Mouse (Mus musculus): ENCODE results near the gene Spata13.

Spata13 gene

DNA sequence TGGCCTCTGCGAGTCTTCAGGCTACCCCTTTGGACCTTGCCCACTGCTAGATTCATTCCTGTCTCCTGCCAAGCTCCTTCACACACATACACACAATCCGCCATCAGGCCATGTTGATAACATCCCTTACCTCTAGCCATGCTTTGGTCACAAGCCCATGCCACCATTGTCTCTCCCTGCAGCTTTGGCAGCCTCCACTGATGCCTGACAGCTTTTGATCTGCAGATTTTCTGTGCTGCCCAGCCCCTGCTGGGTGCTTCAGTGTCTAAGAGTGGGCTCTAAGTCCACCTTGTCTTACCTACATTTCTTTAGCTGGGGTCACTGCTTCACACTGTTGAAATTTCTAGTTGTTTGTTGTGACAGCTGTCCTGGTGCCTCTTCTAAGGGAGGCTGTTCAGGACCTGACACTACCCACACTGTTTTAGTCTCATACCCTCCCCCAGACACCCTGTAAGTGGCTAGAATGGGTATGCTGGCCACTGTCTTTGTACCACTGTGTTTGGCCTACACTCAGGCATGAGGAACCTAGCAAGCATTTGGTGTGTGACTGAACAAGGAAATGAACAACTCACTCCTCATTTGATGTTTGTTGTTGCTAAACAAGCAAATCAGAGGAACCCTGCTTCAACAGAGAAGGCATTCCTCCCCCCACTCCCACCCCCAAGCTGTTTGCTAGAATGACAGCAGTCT lies 43.0 kb downstream of the Spata13 start:
- DNase-seq (ENCODE audit: low spot score) = no peak

DNA sequence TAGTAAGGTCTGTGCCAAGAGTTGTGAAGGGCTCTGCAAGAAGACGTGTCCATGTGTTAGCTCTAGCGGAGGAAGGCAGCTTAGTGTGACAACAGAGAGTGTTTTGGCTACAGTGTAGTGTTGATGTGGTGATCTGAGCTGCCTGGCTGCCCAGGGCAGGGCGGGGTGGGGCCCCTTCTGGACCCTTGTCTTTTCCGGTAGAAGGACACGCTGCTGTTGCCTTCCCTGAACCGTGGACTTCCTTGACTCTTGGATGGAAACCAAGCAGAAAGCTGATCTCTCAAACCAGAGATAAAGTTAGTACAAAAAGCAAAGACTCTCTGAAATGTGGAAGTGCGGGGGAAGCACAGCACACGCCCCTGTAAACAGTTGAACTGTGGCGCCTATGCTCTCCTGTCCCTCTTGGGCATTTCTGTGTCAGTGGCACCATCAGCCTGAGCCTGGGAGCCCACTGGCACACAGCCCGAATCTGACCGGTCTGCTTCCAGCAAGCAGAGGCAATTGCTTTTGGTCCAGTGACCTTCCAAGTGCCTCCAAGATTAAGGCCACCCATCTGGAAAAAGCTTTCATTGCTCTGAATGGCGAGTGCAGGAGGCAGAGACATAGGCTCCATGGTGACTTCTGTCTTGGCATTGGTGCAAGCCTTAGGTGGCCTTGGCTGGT lies 48.7 kb downstream of the Spata13 start:
- DNase-seq (ENCODE audit: low spot score) = no peak

DNA sequence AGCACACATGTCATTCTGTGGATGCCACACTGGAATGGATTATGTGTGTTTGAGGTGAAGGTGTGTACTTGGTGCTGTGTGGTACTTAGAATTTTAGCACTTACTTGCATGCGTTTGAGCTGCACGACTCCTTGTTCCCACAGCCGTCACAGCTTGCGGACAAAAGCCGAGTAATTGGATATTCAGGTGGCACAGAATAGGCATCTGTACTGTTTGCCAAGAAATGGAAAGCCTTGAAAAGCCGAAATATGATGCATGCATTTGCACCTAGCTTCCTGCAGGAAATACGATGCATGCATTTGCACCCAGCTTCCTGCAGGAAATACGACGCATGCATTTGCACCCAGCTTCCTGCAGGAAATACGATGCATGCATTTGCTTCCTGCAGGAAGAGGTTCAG lies 50.2 kb downstream of the Spata13 start:
- no peak for DNase-seq (ENCODE audit: low spot score)

DNA sequence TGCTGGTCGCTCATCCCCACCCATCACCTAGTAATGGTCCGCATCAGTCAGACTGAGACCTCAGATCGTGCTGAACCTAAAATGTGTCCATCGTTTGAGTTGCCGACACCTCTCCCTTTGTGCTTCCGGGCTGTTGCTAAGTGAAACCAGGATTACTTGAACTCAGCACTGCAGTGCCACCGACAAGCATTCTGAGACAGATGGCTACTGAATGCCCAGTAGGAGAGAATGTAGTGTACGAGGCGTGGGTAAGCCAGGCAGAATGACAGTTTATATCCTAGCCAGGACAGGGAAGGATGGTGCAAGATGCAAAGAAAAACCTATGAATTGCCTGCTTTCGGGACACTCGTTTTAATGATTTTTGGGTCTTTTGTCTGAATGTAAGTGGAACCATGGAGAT lies 52.9 kb downstream of the Spata13 start:
- no peak for DNase-seq (ENCODE audit: low spot score)

DNA sequence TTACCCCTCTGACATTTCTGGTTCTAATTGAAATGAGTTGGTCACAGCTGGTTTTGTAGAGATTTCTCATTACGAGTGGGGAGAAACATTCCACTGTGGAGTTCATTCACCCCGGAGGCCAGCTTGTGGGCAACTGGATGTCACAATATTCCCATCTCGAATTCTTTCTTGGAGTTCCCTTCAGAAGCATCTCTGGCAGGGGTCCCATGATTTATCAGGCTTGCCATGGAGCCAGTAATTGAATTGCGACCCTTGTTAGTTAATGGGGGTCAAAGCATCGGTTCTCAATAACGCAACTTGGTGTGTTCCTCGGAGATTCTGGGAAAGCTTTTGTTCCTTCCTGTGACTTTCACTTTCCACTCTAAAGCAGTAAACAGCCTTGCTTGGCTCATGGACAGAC lies 53.4 kb downstream of the Spata13 start:
- DNase-seq (ENCODE audit: low spot score) = no peak

DNA sequence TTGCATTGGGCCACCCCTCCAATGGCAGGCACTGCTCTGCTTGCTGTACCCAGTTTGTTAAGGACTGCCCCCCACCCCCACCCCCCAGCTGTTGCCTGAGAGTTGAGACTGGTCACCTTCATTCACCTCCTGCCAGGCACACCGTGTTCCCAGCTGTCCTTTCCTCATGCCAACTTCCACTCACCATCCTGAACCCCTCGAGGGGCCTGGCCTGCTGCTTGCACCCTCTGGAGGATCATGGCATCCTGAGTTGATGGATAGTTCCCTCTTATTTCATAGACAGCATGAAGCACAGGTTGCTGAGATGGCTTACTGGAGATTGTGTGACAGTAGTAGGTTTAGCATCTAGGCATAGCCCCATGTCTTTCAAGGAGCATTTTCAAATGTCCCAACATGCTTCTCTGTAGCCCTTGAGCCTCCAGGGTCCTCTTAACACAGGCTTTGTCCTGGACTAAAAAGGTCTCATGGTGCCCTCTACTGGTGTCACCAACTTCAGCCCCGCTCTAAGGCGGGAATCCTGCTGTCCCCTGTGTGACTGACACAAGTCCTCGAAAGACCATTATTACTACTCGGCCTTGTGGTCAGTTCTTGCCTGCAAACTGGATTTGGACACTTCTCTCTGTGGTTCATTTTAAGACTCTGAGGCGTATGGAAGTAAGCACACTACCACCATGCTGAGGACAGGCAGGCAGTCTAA lies 54.9 kb downstream of the Spata13 start:
- DNase-seq (ENCODE audit: low spot score) = peak; percentile 55

DNA sequence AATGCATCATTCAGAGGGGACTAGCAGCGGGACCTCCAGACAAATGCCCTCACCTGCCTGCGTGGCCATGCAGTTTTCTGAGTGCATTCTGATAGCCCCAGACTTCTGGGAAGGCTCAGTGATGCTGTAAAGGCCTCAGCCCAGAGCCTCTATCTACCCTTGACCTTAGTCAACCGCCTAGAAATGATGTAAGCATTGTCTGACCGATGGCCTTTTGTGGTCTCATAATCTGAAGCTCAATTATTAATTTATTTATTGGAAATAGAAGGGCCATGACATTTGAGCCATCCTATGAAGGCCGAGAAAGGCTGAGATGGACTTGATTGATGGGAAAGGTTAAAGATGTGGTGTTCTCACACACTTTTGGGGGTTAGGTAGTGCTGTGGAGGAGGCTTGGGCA lies 56.0 kb downstream of the Spata13 start:
- DNase-seq (ENCODE audit: low spot score) = no peak

DNA sequence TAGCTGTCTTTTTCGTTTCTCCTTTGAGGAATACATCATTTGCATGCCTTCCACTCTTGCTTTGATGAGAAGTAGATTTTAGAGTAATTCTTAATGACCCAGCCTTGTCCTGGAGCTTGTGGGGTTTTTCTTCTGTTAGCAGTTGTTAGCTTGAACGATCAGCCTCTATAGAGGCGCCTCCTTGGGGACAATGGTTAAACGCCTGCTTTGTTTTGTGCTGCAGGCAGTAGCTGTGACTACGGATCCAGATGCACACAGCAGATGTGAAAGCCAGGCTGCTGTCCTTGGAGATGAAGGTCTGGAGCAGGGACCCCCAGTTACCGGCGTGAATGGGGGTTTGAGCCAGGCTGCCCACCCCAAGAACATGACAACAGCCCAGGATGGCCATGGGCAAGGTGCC lies 56.8 kb downstream of the Spata13 start:
- no peak for DNase-seq (ENCODE audit: low spot score)

DNA sequence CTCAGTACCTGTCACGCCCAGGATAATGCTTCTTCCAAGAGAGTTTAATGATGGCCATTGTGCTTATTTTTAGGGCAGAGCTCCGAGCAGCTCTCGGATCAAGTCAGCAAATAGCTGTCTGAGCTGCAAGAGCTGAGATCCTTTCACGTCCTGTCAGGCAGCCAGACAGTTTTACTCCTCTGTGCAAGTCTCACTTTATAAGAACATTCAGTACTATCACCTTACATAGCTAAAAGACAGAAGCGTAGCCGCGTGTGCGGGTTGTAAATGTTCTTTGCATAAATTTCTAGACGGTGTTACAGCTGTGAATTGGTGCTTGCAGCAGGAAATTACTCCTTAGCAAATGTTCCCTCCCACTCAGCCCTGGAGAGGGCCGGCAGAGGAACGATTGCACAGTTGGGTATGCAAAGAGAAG lies 59.3 kb downstream of the Spata13 start:
- no peak for DNase-seq (ENCODE audit: low spot score)

DNA sequence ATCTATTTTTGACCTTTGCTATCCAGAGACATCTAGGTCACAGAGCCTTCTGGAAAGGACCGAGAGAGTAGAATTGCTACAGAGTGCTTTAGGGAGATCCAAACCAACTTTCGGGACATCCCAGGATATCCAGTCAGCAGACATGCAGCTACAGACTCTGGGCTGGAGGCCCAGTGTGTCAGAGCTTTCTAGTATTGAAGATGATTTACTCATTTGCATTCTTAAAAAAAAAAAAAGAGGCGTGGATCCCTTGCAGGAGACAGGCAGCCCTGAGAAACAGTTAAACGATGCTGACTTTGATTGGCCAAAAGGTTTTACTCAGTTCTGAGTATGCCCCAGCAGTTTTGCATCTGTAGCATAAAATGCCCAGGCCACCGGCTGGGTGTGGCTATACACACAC lies 59.9 kb downstream of the Spata13 start:
- no peak for DNase-seq (ENCODE audit: low spot score)

DNA sequence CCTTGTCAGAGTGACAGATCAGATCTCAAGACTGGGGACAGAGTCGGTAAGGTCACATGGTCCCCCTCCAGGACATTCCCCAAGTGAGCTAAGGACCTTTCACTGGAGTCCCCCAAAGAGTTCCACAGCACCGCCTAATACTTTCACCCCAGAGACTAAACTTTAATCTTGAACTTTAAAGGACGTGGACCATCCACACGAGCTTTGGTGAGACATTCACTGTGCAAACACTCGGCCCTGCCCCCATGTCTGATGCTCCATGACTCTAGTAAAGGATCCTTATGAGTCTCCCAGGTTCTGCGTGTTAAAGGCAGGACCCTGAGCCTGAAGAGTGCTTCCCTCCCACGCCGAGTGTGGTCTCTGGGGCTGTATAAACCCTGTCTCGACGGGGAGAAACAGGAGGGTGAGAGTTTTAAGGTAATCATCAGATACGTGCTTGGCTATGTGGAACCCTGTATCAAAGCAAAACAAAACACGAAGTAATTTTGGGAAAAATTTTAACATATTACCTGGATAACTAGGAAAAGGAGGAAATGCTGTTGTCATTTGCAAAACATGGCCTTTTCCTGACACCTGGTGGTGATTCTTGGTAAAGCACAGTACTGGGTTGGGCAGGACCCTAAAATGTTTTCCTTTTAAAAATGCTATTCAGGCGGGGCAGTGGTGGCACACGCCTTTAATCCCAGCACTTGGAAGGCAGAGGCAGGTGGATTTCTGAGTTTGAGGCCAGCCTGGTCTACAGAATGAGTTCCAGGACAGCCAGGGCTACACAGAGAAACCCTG lies 60.6 kb downstream of the Spata13 start:
- DNase-seq (ENCODE audit: low spot score) = peak; percentile 42

DNA sequence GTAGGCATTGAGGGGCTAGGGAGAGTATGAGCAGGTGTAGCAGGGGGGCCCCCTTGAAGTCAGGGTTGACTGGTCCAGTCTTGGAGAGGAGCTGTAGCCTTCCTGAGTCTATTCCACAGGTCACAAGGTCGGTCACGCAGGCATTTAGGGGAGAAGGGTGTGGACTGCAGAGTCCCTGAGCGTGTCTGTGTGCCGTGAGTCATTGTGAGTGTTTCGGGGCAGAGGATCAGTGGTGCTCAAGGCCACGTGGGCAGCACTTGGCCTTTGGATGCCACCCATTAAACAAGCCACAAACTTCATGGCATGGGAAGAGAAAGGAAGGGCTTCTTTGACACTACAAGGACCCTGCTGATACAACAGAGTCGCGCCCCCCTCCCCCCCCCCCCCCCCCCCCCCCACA lies 63.5 kb downstream of the Spata13 start:
- DNase-seq (ENCODE audit: low spot score) = no peak

DNA sequence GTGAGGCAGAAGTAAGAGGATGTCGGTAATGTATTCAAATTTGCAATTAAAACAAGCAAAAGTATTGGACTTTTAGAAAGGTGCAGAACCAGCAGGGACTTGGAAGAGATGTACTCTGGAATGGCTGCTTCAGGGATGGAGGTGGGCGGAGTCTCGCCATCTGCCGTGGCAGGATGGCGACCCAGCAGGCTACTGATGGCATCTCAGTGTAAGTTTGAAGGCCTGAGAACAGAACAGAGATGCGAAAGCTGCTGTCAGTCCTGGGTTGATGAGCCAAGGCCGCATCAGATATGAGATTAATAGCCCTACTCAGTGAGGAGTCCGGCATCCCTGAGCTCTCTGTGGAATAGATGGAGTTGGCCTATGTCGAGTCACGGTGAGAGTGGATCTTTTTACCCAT lies 65.2 kb downstream of the Spata13 start:
- no peak for DNase-seq (ENCODE audit: low spot score)

DNA sequence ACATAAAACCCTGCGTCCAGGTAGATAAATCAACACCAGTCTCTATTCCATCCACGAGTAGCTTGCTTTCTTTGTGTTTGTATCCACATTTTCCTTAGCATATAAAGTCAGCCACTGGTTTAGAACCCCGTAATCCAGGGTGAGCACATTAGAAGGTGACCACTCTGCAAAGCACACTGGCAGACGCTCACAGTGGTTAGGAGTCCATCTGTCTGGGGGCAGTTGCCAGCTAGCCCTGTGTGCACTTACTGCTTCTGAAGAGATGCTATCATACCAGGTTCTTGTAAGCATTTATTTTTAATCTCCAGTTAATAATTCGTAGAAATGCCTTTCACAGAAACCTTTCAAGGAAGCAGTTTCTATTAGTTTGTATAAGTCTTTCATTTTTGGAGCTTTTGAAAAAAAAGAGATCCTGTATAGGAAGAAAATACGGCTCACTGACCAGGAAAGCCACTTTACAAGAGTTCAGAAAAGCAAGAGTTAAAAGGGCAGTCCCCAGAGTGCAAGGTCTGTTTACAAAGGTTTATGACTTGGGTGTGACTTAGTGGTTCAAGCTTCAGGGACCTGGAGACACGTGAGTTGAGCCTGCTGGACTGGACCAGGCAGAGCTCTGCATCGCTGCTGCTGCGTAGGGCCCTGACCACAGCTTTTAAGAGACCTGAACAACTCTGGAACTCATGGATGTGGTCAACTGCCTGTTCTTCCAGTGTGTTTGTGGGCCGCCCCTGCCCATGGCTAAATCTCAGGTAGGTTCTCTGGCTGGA lies 68.8 kb downstream of the Spata13 start:
- DNase-seq (ENCODE audit: low spot score) = no peak

DNA sequence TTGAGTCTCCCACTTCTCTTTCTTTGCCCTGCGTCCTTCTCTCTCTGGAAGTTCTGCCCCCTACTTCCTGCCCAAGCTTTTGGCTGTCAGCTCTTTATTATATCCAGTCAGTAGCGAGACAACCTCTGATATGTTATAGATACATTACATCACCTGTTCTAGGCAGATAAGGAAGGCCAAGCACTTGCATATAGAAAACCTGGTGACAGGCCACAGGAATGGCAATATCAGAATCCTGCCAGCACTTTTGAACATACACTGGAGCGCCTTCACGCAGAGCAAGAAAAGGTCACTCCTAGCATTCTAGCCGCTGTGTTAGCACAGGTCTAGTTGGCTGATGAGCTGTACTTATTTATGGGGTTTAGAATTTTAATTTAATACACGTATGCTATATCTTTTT lies 70.7 kb downstream of the Spata13 start:
- peak; percentile 9 for DNase-seq (ENCODE audit: low spot score)

DNA sequence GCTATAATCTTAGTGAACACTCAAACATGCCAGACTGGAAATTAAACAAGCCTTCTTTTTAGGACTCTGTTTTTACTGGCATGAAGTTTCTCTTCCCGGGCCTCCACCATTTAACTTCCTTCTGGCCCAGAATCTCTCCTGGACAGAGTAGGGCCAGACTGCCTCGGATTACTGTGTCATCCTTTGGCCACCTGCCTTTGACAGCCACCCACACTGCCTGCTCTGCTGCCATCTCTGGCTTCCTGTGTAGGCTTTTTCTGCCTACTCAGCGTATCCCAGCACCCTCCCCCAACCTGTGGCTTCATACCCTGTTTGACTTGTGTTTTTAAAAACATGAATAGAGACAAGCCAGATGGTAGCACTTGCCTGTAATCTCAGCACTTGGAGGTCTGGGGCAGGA lies 71.2 kb downstream of the Spata13 start:
- DNase-seq (ENCODE audit: low spot score) = no peak

DNA sequence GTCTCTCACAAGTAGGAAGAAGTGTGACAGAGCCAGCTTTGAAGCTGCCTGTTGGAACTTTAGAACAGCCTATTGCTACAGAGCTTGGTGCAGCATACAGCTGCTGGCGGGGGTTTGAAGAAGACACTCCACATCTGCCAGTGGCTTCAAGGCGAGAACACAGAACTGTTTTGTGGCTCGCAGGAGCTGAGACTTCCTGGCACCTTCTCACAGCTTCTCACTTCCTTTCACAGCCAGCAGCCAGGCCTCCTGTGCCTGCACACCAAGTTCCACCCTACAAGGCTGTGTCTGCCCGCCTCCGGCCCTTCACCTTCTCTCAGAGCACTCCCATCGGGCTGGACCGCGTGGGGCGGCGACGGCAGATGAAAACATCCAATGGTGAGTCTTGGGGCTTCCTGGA lies 75.4 kb downstream of the Spata13 start:
- no peak for DNase-seq (ENCODE audit: low spot score)

DNA sequence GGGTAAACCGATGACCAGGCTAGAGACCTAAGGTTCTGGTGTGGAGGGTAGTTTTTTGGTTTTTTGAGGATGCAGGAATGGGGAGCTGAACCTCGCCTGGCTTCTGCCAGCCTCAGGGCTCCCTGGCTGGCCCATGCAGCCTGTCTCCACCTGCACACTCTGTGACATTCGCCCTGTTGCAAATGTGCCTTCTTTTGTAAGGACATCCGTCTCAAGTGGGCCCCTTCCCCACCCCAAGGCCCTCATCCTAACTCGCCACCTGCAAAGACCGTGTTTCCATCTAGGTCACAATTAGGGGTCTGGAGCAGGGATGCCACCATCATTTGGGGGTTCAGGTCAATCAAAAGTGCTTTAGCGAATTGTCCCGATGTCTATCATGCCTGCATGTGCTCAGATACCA lies 75.9 kb downstream of the Spata13 start:
- no peak for DNase-seq (ENCODE audit: low spot score)

DNA sequence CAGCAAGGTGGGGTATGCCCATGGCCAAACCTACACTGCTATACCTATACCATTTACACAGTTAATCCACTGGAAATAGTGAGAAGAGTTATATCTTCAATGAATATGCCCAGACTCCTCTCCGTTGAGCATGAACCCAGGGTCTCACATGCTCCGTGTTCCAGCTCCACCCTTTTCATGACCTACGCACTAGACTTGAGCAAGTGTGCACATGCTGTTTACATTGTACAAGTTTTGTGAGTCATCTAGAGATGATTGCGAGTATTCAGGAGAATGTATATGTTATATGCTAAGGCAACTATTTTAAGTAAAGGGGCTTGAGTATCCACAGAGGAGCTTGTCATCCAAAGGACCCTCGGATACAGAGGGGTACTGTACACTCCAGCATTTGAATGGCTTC lies 77.4 kb downstream of the Spata13 start:
- no peak for DNase-seq (ENCODE audit: low spot score)

DNA sequence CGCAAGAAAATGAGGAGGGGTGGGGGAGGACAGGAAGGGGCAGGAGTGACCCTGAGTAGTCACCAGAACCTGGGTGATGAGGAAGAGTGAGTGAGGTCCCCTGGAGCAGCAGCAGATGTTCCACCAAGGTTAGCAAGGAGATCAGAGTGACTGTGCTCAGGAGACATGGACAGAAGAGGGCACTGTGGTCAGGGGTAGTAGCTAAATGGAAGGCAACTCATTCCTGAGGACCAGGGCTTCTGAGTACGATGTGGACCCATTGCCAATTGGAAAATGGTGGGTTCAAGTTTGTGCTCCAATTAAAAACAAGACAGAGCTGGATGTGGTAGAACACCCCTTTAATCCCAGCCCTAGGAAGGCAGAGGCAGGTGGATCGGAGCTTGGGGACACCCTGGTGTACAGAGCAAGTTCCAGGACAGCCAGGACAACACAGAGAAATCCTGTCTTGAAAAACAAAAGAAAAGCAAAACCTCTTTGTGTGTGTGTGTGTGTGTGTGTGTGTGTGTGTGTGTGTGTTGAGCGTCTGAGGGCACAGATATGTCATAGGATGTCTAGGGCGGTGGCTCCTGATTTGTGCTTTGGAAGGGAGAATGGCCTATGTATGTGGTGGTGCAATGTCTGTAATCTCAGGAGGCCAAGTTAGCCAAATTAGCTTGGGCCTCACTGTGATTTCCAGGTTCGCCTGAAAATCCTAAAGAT lies 77.9 kb downstream of the Spata13 start:
- no peak for DNase-seq (ENCODE audit: low spot score)

DNA sequence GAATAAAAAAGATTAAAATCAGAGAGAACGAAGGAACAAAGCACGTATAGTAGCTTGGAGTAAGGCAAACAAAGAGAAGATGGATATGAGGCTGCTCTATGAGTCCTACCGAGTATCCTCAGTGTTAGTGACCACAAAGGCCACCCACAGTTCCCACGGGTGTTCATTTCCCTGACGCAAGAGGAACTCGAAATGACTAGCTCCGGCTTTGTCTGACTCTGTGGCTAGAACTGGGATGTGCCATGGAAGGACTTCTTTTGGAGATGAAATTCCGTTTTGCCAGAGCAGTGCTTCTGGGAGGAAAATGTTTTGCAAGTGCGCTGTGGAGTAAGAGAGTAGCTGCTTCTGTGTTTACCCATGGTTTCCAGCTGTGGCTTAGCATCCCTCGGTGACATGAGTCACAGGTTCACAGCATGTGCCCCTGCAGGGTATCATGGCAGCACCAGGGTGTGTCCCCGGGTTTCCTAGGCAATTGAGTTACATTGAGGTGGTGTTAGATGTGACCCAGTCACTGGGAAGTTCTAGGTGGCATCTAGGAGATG lies 78.6 kb downstream of the Spata13 start:
- DNase-seq (ENCODE audit: low spot score) = no peak
